Mouse (Mus musculus) urinary bladder, adult 18-20 months (tissue): ENCODE data around the gene Orai2.
A peak's percentile ranks its signal among the peaks of the same experiment; 100 is the strongest.
"Not testable (repeated sequence)": the region's sequence is repeated elsewhere in the genome, so short reads cannot be mapped to it uniquely, and the experiment has no call there.

Source experiments
- DNase-seq, 2 experiments: peaks; one replicate each; pipeline ENCODE4 v3.0.0; 2022; ENCODE audit warnings: low spot score in 2 of 2, mixed read lengths in 2 of 2

Orai2 gene

DNA sequence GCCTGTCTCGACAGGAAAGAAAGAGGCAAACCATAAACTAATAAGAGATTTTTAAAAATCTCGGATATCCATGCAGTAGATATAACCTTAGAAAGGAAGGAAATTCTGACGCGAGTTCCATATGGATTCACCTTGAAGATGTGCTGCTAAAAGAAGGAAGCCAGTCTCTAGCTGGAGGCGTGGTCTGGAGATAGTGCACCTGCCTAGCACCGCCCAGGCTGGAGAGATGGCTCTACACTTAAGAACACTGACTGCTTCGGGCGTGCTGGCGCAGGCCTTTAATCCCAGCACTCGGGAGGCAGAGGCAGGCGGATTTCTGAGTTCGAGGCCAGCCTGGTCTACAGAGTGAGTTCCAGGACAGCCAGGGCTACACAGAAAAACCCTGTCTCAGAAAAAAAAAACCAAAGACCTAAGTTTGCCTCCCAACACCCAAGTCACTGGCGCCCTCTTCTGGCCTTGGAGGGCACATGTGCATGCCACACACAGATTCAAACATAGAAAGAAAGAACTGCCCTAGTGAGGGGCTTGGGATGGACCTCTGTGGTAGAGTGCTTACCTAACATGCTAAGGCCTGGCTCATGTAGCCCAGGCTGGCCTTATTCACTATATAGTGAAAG is 32.7 kb downstream of the Orai2 start:
- DNase-seq: no peak

DNA sequence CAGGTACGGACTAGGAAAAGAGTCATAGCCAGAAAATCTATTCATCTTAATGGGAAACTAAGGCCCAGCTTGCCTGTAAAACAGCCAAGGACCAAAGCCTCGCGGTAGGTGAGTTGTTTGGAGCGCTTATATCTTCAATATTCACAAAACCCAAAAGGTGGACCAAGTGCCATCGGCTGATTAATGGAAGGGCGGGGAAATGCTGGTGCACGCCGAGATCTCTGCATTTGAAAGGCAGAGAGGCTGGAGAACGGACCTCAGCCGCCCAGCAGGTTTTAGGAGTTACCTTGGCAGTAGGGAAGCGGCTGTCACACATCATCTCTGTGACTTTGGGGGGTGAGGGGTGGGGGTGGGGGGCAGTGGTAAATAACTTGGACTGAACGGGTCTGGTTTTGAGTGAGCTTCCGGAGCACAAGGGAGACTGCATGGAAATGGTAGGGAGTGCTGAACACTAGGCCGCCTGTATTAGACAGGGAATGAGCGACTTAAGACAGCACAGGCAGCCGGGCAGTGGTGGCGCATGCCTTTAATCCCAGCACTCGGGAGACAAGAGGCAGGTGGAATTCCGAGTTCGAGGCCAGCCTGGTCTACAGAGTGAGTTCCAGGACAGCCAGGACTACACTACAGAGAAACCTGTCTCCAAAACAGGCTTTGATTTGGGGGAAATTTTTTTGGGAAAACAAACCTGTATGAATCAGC is 34.1 kb downstream of the Orai2 start:
- no peak for DNase-seq

DNA sequence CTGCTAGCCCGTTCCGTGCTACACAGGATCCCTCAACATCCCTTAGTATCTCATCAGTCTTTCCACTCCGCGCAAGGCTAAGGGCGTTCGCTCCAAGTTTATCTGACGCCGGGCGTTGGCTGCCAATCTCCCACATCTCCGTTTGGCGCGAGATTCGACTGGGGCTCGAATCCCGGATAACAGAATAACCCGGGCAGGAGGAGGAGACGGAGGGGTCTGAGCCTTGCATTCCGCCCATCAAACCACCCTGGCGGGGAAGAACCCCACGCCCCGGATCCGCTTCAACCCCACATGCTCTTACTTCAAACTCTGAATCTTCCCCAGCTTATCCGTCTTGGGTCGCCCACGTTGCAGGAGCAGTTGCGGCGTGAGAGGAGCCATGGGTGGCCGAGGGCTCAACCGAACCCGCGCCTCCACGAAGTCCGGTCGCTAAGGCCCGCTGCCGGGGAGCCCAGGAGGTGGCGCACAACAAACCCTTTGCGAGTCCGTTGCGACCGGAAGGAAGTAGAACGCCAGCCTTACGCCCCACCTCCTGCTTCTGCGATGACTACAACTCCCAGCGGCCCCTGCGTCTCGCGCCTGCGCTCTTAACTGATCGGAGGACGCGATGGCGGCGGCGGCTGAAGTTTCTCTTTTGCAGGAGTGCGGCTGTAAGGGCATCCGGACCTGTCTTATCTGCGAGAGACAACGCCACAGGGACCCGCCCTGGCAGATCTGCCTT is 34.8 kb downstream of the Orai2 start, which contains the start of the genes Lrwd1 and Alkbh4:
Gene Lrwd1 (minus strand): TSS at position 504 of the 721 bp plus-strand sequence.
Gene Alkbh4 (plus strand): TSS at position 576 of the 721 bp plus-strand sequence.
- DNase-seq: peak; percentile 92 to 93

DNA sequence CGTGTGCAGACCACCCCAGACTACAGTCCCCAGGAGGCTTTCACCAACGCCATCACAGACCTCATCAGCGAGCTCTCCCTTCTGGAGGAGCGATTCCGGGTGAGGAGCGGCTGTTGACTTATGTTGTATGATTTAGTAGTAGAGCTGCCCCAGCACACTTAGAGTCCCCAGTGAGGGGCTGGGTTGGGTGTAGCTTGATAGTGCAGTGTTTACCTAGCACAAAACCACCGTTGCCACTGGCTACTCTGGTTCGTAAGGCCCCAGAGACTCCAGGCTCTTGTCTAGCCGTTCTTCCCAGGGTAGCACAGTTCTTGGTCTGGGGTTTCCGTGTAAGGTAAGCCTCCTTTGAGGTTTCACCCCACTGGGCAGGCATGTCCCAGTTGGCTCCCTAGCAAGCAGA is 48.3 kb downstream of the Orai2 start:
- no peak for DNase-seq

DNA sequence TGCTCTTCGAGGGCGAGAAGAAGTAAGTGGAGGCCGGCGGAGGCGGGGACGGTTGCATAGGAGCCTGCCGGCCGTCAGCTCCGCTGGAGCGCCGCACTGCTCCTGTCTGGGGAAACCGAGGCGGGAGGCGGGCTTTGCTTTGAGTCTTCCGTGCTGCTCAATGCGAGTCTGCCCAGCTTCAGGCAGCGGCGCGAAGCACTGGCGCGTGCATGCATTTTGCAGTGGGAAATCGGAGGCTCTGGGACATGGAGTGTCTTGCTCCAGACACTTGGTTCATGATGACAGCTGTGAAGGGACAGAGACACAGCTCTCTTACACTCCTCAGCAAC is 53.8 kb downstream of the Orai2 start:
- DNase-seq: no peak

DNA sequence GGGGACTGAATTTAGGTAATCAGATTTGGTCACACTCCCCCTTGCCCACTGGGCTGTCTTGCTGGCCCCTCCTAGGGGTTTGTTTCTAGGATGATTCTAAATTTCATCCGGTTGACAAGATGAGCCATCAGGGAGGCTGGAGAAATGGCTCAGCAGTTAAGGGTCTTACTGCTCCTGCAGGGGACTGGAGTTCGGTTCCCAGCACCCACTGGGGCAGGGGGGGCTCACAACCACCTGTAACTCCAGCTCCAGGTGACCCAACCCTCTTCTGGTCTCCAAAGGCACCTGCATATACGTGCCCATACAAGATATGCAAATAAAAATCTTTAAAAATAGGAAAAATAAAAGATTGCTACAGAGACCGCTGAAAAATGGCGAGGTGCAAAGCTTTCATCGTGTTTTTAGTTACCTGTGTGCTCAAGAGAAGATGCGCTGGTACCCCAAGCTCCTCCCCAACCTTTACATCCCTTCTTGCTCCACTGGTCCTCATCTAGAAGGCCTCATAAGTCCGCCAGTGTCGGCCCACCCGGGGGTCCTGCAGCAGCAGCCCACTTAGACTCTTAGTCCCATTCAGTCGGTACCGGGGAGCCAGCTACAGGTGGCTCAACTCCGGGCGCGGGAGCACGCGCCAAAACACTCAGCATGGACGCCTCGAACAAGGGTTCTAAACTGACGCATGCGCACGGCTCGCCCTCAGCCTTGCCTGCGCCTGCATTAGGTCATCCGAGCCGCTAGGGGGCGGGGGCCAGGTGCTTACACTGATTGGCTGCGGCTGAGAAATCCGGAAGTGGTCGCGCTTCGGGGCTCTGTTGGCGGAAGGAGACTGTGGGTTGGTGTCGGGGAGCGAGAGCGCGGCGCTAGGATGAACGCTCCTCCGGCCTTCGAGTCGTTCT is 54.4 kb downstream of the Orai2 start, which contains the start of gene Polr2j:
Gene Polr2j (plus strand): TSS at position 741 of the 893 bp plus-strand sequence.
- DNase-seq: peak; percentile 94 to 97

DNA sequence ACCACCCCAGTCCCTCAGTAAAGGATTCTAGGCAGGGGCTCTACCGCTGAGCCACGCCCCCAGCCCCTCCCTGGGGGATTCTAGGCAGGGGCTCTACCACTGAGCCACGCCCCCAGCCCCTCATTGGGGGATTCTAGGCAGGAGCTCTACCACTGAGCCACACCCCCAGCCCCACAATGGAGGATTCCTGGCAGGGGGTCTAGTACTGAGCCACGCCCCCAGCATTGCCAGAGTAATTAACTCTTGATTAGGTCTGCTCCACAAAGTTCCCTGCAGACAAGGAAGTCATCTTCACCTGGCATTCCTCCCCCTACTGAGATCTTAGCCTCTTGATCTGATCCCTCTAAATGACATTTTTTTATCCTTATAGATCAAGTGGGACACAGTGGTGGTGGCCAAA is 57.0 kb downstream of the Orai2 start:
- DNase-seq: not testable (repeated sequence)

DNA sequence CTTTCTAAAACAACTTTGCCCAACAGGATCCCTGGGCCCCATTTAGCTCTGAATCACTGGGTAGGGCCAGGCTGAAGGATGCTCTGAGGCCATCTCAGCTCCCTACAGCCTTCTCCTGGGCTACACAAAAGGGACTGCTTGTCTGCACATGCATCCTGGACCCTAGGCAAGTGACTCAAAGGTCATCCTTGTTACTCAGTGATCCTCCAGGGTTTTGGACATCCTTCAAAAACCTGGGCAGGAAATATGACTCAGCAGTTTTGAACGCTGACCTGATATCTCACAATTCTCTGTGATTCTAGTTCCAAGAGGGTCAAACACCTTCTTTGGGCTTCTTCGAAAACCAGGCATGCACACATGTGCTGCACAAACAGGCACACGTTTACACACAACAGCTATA is 61.5 kb downstream of the Orai2 start:
- no peak for DNase-seq

DNA sequence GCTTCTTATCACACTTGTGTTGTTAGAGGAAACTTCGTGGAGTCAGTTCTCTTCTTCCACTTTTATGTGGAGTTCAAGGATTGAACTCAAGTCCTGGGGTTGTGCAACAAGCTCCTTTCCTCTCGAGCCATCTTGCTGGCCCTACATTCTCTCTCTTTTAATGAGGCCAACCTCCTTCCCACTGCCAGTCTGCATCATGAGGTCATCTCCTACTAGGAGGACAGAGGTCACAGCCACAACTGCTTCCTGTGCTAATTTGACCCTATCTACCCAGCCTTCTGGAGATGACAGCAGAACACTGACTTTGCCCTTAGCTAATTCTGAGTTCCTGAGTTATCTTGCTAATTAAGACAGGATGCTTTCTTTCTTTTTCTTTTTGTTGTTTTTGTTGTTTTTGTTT is 62.0 kb downstream of the Orai2 start:
- DNase-seq: no peak

DNA sequence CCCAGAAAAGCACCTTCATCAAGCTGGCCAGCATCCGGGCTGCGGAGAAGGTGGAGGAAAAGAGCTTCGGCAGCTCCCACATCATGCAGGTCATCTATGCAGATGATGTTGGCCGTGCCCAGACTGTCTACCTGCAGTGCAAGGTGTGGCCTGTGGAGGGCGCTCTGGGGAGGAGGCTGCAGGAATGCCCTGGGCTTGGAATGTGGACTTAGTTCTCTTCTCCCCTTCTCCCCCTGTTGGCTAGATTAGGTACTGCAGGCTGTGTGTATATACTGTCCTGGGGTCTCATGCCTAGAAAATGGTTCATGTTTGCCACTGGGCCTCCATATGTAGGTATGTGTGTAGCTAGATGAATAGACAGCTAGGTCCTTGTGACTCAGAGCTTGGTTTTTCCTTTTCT is 66.0 kb downstream of the Orai2 start:
- no peak for DNase-seq

DNA sequence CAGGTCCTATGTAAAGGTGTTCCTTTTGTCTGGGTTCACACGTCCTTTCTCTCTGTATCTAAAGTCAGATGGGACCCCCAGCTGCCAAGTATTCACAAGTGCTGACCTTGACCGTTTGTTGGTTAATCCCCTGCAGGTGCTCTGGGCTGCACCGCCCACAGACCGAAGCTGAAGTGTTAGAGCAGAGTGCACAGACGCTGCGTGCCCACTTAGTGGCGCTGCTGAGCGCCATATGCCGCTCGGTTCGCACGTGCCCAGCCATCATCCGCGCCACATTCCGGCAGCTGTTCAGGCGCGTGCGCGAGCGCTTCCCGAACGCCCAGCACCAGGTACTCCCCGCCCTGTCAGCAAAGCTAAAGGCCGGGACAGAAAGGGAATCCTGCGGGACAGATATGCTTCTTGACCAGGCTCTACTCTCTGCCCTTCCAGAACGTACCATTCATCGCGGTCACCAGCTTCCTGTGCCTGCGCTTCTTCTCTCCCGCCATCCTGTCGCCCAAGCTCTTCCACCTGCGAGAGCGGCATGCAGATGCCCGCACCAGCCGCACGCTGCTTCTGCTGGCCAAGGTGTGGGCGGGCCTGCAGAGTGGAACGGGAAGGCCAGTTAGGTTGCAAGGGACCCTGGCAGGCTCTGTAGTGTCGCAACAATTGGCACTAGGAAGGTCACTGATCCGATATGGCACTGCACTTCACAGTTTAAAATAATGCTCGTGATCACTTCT is 68.3 kb downstream of the Orai2 start:
- DNase-seq: peak; percentile 34 to 62

DNA sequence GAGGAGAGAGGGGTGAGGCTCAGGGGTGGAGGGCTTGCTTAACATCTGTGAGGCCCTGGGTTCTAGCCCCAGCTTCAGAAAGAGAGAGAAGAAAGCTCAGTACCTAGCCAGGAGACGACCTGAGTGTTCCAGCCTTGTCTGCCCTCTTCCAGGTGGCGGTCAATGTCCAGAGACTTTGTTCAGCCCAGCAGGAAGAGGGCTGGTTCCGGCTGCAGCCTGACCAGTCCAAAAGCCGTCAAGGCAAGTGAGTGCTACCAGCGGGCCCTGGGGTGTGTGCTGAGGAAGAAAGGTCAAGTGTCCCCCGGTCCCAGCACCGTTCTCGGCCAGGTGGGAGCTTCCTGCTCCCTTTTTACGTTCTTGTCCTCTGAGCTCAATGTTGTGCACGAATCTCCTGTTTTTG is 72.0 kb downstream of the Orai2 start:
- DNase-seq: no peak
